Mouse (Mus musculus): Measurements from ENCODE around the gene Lrrc28.

The Lrrc28 gene

GRCm38 (mm10) chr7:67588743-67589142, 56.3 kb downstream of the Lrrc28 start:
- DNase-seq = no peak

GRCm38 (mm10) chr7:67586479-67586878, 58.6 kb downstream of the Lrrc28 start:
- DNase-seq = no peak

- DNase-seq = no peak
Observed at GRCm38 (mm10) chr7:67583852-67584251, 61.2 kb downstream of the Lrrc28 start.

- no peak for DNase-seq
Observed at GRCm38 (mm10) chr7:67578783-67579482, 66.1 kb downstream of the Lrrc28 start.

GRCm38 (mm10) chr7:67578044-67578443, 67.0 kb downstream of the Lrrc28 start:
- no peak for DNase-seq

- DNase-seq = peak; percentile 42
Observed at GRCm38 (mm10) chr7:67566510-67567237, 78.4 kb downstream of the Lrrc28 start.

GRCm38 (mm10) chr7:67565132-67565531, 79.9 kb downstream of the Lrrc28 start:
- DNase-seq = no peak

GRCm38 (mm10) chr7:67562176-67562575, 82.9 kb downstream of the Lrrc28 start:
- no peak for DNase-seq

GRCm38 (mm10) chr7:67559486-67559885, 85.6 kb downstream of the Lrrc28 start:
- DNase-seq = no peak

GRCm38 (mm10) chr7:67558230-67558629, 86.8 kb downstream of the Lrrc28 start:
- DNase-seq = no peak

- DNase-seq = no peak
Observed at GRCm38 (mm10) chr7:67554863-67555262, 90.2 kb downstream of the Lrrc28 start.

- DNase-seq = peak; percentile 39
Observed at GRCm38 (mm10) chr7:67551242-67551641, 93.8 kb downstream of the Lrrc28 start.

GRCm38 (mm10) chr7:67549073-67549561, 96.0 kb downstream of the Lrrc28 start:
- peak; percentile 90 for DNase-seq

GRCm38 (mm10) chr7:67548599-67549041, 96.4 kb downstream of the Lrrc28 start:
- no peak for DNase-seq

- no peak for DNase-seq
Observed at GRCm38 (mm10) chr7:67546282-67546681, 98.8 kb downstream of the Lrrc28 start.

GRCm38 (mm10) chr7:67544586-67544985, 100.5 kb downstream of the Lrrc28 start:
- DNase-seq = no peak

- DNase-seq = no peak
Observed at GRCm38 (mm10) chr7:67543641-67544040, 101.4 kb downstream of the Lrrc28 start.

GRCm38 (mm10) chr7:67536588-67537372, 108.3 kb downstream of the Lrrc28 start:
- DNase-seq = peak; percentile 48

- DNase-seq = no peak
Observed at GRCm38 (mm10) chr7:67535941-67536340, 109.1 kb downstream of the Lrrc28 start.

- DNase-seq = no peak
Observed at GRCm38 (mm10) chr7:67530981-67531380, 114.1 kb downstream of the Lrrc28 start.

- DNase-seq = no peak
Observed at GRCm38 (mm10) chr7:67529381-67529780, 115.7 kb downstream of the Lrrc28 start.

GRCm38 (mm10) chr7:67528821-67529221, 116.2 kb downstream of the Lrrc28 start:
- DNase-seq = no peak
